Mouse (Mus musculus) left cerebral cortex, postnatal 25 days (tissue): Measurements from ENCODE around the gene Lclat1. TPM values are rescaled to one million over a fixed set of nuclear protein-coding genes. Genes with fewer than 3 reads are reported as not detected.

Source experiments
- DNase-seq, 2 experiments: peaks; one replicate each; pipeline ENCODE4 v3.0.0; 2022; ENCODE audit warnings: low spot score in 2 of 2, mixed read lengths in 1 of 2
- intact Hi-C: fragments of 180-260 bp; cut with DNase I; formaldehyde crosslinking; loops from one replicate; pipeline ENCODE4 v1.15.1; 2025
- total RNA-seq, 2 experiments: library from RNA; stranded (reverse); gene quantifications; 2 replicates each; pipeline ENCODE4 v1.2.3; 2021

The Lclat1 gene
- total RNA-seq = 10 to 100 TPM; 37.7 to 38.5 TPM

GRCm38 (mm10) chr17:73107158-73108157 lies at the start of gene Lclat1:
Gene Lclat1 (plus strand): TSS chr17:73107985.
- intact Hi-C loops = no loop called here
- DNase-seq = peak; percentile 96 to 97

- DNase-seq = no peak
- intact Hi-C loops = no loop called here
Observed at GRCm38 (mm10) chr17:73058319-73058718, 49.5 kb upstream of the Lclat1 start.

DNA sequence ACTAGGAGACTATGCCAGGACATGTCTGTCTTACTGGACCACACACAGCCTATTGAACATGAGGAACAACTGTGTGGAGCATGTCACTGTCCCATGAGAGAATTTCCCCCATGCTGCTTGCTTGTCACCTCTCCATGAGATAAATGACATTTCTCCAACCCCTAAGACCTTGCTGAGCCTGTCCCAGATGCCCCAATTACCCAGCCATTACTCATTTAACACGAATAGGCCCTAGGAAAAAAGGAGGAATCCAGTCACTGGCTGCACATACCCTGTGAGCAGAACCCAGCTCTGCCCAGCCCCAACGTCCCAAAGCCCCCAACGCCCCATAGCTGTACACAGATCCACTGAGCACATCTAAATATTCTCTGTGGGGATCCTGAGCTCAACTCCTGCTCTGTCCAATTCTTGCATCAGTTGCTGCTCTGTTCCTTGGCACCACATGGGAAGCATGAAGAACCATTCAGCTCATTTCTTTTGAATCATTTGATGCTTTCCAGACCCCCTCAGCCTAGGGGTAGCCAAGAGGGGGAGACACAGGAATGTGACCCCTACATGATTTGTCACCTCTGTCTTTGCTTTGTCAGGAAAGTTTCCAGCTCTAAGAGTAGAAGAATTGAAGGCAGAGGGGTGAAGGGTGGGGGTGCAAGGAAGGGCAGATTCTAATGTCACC lies 47.4 kb upstream of the Lclat1 start:
- intact Hi-C loops = no loop called here
- no peak for DNase-seq

- DNase-seq = no peak
- intact Hi-C loops = no loop called here
Observed at GRCm38 (mm10) chr17:73060897-73061252, 46.9 kb upstream of the Lclat1 start.

DNA sequence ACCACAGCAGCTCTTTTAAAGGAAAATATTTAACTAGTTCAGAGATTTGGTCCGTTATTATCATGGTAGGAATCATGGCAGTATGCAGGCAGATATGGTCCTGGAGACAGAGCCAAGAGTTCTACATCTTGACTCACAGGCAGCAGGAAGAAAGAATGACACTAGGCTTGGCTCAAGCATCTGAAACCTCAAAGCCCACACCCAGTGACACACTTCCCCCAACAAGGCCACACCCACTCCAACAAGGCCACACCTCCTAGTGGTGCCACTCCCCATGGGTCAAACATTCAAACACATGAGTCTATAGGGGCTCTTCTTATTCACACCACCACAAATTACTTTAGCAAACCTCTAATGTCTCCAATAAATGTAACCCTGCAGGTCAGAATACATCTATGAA lies 45.1 kb upstream of the Lclat1 start:
- DNase-seq = no peak
- intact Hi-C loops = no loop called here

DNA sequence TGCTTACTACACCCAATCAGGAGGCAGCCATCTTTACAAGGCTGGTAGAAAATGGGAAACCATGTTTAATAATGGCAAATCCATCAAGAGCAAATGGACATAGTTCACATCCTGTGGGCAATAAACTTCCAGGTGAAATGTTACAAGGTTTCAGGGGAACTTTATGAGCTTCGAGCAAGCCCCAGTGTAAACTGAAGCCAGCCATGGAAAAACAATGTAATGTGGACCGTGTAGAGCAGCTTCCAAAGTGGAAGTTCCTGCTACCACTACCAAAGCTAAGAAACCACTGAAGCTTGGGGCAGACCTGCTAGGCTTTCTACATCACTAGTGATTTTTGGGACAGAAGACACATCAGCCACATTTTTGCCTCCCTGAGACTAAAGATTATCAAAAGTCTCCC lies 44.5 kb upstream of the Lclat1 start:
- no peak for DNase-seq
- intact Hi-C loops = no loop called here

GRCm38 (mm10) chr17:73063781-73064180 lies 44.0 kb upstream of the Lclat1 start:
- no peak for DNase-seq
- intact Hi-C loops = no loop called here

DNA sequence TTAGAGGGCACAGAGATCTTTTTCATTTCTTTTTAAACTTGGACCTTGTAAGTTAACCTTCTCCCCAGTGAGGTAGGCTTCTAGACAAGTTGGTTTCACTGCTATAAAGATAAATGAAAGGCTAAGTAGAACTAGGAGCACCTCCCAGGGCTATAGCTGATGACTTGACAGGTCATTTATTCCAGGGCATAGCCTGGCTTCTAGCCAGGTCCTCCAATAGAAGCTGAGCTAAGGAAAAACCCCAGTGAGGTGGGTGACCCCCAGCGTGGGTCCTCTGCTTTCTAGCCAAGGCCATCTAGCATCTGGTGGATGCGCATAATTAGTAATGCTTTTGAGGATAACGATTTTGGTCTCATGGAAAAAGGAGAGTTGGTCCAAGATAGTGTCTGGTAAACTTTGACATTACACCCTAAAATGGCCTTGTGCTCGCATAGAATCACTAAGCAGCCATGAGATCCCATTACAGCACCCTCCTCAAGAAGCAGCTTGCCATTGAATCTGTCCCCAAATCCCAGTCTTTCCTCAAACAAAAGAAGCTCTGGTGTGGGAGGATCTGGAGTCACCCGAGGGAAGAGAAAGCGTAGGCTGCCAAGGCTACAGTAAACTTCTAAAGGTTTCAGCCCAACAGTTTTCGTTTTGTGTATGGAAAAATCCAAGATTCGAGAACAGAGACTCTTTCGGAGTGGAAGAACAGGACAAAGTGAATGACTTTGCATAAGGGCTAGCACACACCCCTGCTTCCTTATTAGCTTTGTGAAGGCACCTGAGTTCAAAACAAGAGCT lies 41.2 kb upstream of the Lclat1 start:
- intact Hi-C loops = no loop called here

DNA sequence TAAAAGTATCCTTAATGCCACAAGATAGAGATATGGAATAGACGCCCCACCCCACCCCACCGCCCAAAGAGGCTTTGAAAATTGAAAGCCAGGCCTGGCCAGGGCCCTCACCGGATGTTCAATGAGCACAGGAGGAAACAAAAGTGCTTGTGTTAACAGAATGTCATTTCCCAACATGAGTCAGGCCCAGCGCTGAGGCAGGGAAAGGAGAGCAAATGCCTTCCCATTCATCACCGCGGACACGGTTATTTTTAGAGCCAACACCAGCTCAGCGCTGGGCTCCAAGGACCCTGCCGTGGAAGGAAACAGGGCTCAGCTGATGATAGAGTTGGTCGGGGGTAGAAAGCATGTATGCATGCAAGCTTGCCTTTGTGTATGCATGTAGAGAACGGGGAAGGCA lies 40.4 kb upstream of the Lclat1 start:
- DNase-seq = peak in 1 of 2 experiments; percentile 41
- intact Hi-C loops = no loop called here

More for the DNA sequence above, 41.2 kb upstream of the Lclat1 start:
- peak in 1 of 2 experiments; percentile 57 for DNase-seq

DNA sequence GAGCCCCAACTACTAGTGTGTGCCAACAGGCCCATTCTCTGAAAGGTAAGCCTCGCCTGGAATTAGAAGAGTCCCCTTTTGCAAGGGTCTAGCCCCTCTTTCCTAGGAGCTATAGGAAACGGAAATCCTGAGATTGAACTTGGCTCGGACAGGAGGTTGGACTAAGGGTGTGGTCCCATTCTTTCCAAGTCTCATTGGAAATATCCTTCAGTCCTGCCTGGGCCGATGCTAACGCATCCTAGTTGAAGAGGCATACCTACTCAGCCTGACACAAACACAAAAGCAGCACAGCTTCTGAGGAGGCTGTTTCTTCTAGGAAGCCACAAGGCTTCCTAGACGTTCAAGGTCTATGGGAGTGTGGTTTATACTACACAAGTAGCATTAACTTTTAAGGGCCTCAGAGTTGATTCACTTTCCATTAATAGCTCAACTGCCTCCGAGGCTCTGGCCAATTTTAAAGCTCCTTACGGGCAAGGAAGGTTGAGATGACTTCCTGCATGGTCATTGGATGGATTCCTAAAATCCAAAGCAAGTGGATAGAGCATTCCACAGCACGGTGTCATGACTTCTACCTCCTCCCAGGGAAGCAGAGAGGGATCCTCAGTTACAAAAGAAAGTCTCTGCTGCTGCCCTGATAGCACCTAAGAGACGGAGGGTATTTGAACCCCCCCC lies 39.3 kb upstream of the Lclat1 start:
- DNase-seq = no peak
- intact Hi-C loops = no loop called here

- no peak for DNase-seq
- intact Hi-C loops = loop anchor here (10.0 kb wide), 1 partner anchor 444 kb away; no protein-coding TSS in a partner anchor
Observed at GRCm38 (mm10) chr17:73070466-73070865, 37.3 kb upstream of the Lclat1 start.

DNA sequence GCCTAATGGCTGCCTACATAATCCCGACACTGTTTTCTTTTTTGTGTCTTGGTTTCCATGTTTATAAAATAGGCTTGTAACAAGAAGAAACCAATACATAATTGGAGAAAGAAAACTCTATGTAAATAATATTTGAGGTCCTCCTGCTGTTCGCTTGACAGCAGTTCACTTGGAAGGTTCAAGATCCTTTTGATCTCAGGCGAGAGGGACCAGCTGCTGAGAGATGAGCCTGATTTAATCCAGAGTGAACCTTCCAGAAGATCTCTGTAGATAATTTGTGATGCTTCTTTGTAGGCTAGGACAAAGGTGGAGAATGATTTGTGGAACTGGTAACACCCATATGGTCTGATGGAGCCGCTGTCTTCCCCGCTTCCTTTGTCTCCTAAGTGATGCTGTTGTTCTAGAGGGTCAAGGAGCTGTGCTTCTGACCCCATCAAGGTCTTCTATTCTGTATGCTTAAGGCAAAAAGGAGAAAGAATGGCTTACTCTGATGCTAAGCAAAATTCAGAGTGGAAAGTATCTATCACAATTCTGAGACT lies 36.0 kb upstream of the Lclat1 start:
- no peak for DNase-seq
- intact Hi-C loops = loop anchor here (10.0 kb wide), 1 partner anchor 443 kb away; no protein-coding TSS in a partner anchor

DNA sequence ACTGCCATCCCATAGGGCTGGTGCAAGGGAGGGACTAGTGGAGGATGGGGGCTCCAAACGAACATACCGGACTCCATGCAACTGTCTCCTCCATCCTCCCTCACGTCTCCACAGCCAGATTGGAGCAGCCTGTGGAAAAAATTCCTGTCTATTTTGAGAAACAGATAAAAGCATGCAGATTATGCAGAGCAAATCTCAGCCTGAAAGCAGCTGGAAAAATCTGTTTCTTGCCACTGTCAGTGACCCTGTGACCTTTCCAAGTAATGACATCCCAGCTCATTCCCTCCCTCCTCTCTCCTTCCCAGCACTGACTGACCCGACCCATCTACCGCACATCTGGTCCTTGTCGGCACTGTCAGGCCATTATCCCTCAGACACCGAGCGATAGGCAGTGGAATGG lies 35.5 kb upstream of the Lclat1 start:
- peak in 1 of 2 experiments; percentile 34 for DNase-seq
- intact Hi-C loops = loop anchor here (10.0 kb wide), 1 partner anchor 443 kb away; no protein-coding TSS in a partner anchor

DNA sequence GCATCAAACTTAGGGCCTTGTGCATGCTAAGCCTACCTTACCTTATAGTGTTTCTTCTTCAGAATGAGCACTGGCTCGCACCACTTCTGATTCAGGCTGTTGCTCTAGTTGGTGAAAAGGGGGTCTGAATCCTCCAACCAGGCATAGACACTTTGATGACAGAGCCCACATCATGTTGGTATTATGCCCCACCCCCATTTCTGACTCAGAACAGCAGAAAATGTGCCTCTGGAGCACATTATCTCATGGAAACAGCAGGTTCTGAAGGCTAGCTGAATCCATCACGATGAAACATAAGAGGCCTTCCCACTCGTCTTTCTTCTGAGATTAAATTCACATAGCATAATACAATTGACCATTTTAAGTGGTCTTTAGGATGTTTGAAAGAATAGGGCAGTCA lies 33.2 kb upstream of the Lclat1 start:
- DNase-seq = no peak
- intact Hi-C loops = loop anchor here (1.0 to 10.0 kb wide), 3 partner anchors 104 to 440 kb away; no protein-coding TSS in a partner anchor

GRCm38 (mm10) chr17:73075238-73075890 lies 32.4 kb upstream of the Lclat1 start:
- intact Hi-C loops = loop anchor here (1.0 to 10.0 kb wide), 3 partner anchors 105 to 439 kb away; no protein-coding TSS in a partner anchor
- DNase-seq = peak; percentile 52 to 88

GRCm38 (mm10) chr17:73077638-73078037 lies 30.1 kb upstream of the Lclat1 start:
- no peak for DNase-seq
- intact Hi-C loops = loop anchor here (10.0 kb wide), 1 partner anchor 437 kb away; no protein-coding TSS in a partner anchor

GRCm38 (mm10) chr17:73081360-73082133 lies 26.2 kb upstream of the Lclat1 start:
- intact Hi-C loops = no loop called here
- DNase-seq = no peak
